ENCODE assay signal across 9 mouse cellular contexts in the genomic region with DNA sequence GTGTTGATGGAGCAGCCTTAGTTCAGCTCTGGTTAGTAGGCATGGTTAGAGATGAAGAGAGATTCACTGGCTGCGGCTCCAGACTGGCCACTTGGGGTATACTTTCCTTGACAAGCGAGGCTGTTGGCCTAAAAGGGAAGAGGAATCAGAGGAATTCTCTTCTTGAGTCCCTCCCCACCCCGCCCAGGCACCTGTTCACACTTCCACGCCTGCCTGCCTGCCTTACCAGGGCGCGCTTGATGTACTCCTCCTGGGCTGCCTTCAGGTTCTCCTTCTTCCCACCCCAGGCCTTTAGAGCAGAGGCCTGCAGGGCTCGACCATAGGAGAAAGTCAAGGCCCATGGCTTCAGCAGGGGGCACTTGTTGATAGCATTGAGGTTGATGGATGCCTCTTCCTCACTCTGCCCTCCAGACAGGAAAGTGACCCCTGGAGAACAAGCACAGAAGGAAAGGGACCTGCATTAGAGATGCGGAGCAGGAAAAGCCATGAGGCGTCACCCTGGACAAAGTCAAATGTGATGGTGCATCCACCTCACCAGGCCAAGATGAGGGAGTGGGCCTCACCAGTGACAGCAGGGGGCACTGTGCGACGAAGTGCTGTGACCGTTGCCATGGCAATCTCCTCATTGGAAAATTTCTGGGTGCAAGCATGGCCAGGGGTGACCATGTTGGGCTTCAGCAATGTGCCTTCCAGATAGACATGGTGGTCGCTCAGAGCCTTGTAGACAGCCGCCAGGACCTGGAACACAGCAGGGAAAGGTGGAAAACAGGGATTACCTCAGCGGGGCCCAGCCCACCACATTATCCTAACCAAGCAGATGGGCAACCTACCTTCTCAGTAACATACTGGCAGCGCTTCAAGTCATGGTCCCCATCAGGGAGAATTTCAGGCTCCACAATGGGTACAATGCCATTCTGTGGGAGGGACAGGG. TPM values are rescaled to one million over a fixed set of nuclear protein-coding genes. Genes with fewer than 3 reads are reported as not detected.
A peak's percentile ranks its signal among the peaks of the same experiment; 100 is the strongest.
DNase-seq lines count a peak whose midpoint lies in the region; ATAC-seq and TF ChIP-seq lines count a peak whose summit lies in the region.
"Had no signal": no experiment of that assay in that cellular context is flagged by ENCODE, and none has a peak within 500 bp of the region (broad histone marks: within the 10 kb centered on the region; RNA-seq: fewer than 3 reads in every experiment).

No protein-coding gene starts in this region.

- no peak overlapping the region for H3K27ac ChIP-seq in forebrain, embryonic 10.5 days
- no peak overlapping the region for H3K27ac ChIP-seq in forebrain, postnatal 0 days (ENCODE audit: low read depth, low read length)
- peak overlapping the region; percentile 100 for H3K27ac ChIP-seq in layer of hippocampus, adult 2 months
- H3K27ac ChIP-seq in liver, embryonic 14.5 days: no peak overlapping the region

- H3K9ac ChIP-seq in forebrain, postnatal 0 days: no peak overlapping the region
- no peak overlapping the region for H3K9ac ChIP-seq in liver, embryonic 14.5 days (replicated peaks)

- H3K4me2 ChIP-seq in forebrain, postnatal 0 days (ENCODE audit: low read depth): no peak overlapping the region
- no peak overlapping the region for H3K4me2 ChIP-seq in liver, embryonic 14.5 days (ENCODE audit: low read depth)

- H3K4me3 ChIP-seq in forebrain, embryonic 10.5 days: peak overlapping the region; percentile 91
- H3K4me3 ChIP-seq in forebrain, postnatal 0 days (ENCODE audit: low read depth, low read length): no peak overlapping the region
- H3K4me3 ChIP-seq in layer of hippocampus, adult 2 months: peak overlapping the region; percentile 72
- no peak overlapping the region for H3K4me3 ChIP-seq in liver, embryonic 14.5 days (ENCODE audit: insufficient read depth in 1 of 2, low read depth in 2 of 2, low read length in 2 of 2)

- H3K36me3 ChIP-seq in forebrain, embryonic 10.5 days (replicated peaks): peaks cover 51% of the 10 kb centered on the region
- H3K36me3 ChIP-seq in forebrain, postnatal 0 days (ENCODE audit: insufficient read depth): peaks cover 30% of the 10 kb centered on the region
- peaks cover 23% of the 10 kb centered on the region for H3K36me3 ChIP-seq in liver, embryonic 14.5 days (replicated peaks; ENCODE audit: control insufficient read depth, insufficient read depth, low read depth)

- no peaks in the 10 kb centered on the region for H3K9me3 ChIP-seq in forebrain, embryonic 10.5 days
- no peaks in the 10 kb centered on the region for H3K9me3 ChIP-seq in forebrain, postnatal 0 days (ENCODE audit: low read length)
- H3K9me3 ChIP-seq in liver, embryonic 14.5 days (ENCODE audit: control insufficient read depth, low read length): no peaks in the 10 kb centered on the region

- ATAC-seq in forebrain, postnatal 0 days: no peak
- ATAC-seq in liver, embryonic 14.5 days (ENCODE audit: insufficient read depth): no peak

- no peaks in the 10 kb centered on the region for H3K27me3 ChIP-seq in forebrain, embryonic 10.5 days (ENCODE audit: poor library complexity, severe bottlenecking)
- no peaks in the 10 kb centered on the region for H3K27me3 ChIP-seq in forebrain, postnatal 0 days (ENCODE audit: insufficient read depth, low read length)
- no peaks in the 10 kb centered on the region for H3K27me3 ChIP-seq in liver, embryonic 14.5 days (ENCODE audit: control insufficient read depth, insufficient read depth, low read length)

- TF ChIP-seq CTCF in forebrain, postnatal 0 days (IDR thresholded peaks at IDR 0.05; ENCODE audit: low read depth): no peak
- peak; percentile 63 for TF ChIP-seq CTCF in layer of hippocampus, adult 2 months (conservative IDR thresholded peaks at IDR 0.05)
- TF ChIP-seq CTCF in liver, embryonic 14.5 days (IDR thresholded peaks at IDR 0.05; ENCODE audit: low read depth): peak; percentile 53

- peaks cover 67% of the 10 kb centered on the region for H3K4me1 ChIP-seq in forebrain, embryonic 10.5 days
- peaks cover 11% of the 10 kb centered on the region for H3K4me1 ChIP-seq in forebrain, postnatal 0 days (ENCODE audit: insufficient read depth)
- peaks cover 24 to 34% of the 10 kb centered on the region in 2 experiments for H3K4me1 ChIP-seq in liver, embryonic 14.5 days (replicated peaks; ENCODE audit: control insufficient read depth in 2 of 2, insufficient read depth in 2 of 2, low read length in 1 of 2)

- no peak for DNase-seq in forebrain, embryonic 10.5 days (ENCODE audit: extremely low spot score, low spot score)
- no peak for DNase-seq in forebrain, postnatal 0 days
- no peak for DNase-seq in layer of hippocampus, adult 2 months (ENCODE audit: low spot score in 2 of 2)
- DNase-seq in layer of hippocampus, adult 8-10 months (ENCODE audit: low spot score in 2 of 2): no peak
- DNase-seq in ZHBTc4 (ENCODE audit: low read depth, low spot score): peak; percentile 53
- DNase-seq in liver, embryonic 14.5 days (ENCODE audit: low read depth in 3 of 3, low spot score in 3 of 3): no peak
- no peak for DNase-seq in adrenal gland, postnatal 25 days
- DNase-seq in adrenal gland, postnatal 14 days: no peak
- DNase-seq: gastrocnemius, postnatal 14 days had no signal

- WGBS in forebrain, embryonic 10.5 days: 81% methylated on average over 16 of the region's 16 CpGs
- WGBS in forebrain, postnatal 0 days: 83% methylated on average over 16 of the region's 16 CpGs
- WGBS in liver, embryonic 14.5 days (ENCODE audit: insufficient replicate concordance): 80% methylated on average over 16 of the region's 16 CpGs

- TF ChIP-seq EP300 in liver, embryonic 14.5 days (IDR thresholded peaks at IDR 0.05; ENCODE audit: low read depth): no peak

RNA-seq across cellular contexts. Expression of gene Fam57b, which starts 1.8 kb away (rescaled TPM):
- 2.6 and 2.9 TPM in 2 replicates for polyA plus RNA-seq in forebrain, embryonic 10.5 days (2016; fragmentation: Nextera tagmentation; extraction: Ambion mirVana)
- 33.2 and 34.4 TPM in 2 replicates for total RNA-seq in forebrain, postnatal 0 days (2014; rRNA removed)
- polyA plus RNA-seq in forebrain, postnatal 0 days (2015; fragmentation: Nextera tagmentation; extraction: Ambion mirVana): 39.0 and 42.6 TPM in 2 replicates
- 10 to 100 TPM; 73.8 to 74.7 TPM for total RNA-seq in layer of hippocampus, adult 2 months (2021)
- total RNA-seq in layer of hippocampus, adult 8-10 months (2022): 10 to 100 TPM; 57.3 to 67.6 (median 62.6) TPM
- 0.19 and 0.24 TPM in 2 replicates for polyA plus RNA-seq in liver, embryonic 14.5 days (2012; rRNA removed)
- polyA plus RNA-seq in liver, embryonic 14.5 days (2014; fragmentation: Nextera tagmentation; extraction: Ambion mirVana): not detected in 2 replicates
- 17.2 and 17.3 TPM in 2 replicates for total RNA-seq in adrenal gland, postnatal 25 days (2021)
- total RNA-seq in adrenal gland, postnatal 14 days (2021): 32.1 and 32.5 TPM in 2 replicates

RNA-seq across cellular contexts. Expression of gene Ppp4c, which starts 3.4 kb away (rescaled TPM):
- 413 and 423 TPM in 2 replicates for polyA plus RNA-seq in forebrain, embryonic 10.5 days (2016; fragmentation: Nextera tagmentation; extraction: Ambion mirVana)
- total RNA-seq in forebrain, postnatal 0 days (2014; rRNA removed): 114 and 119 TPM in 2 replicates
- 161 and 172 TPM in 2 replicates for polyA plus RNA-seq in forebrain, postnatal 0 days (2015; fragmentation: Nextera tagmentation; extraction: Ambion mirVana)
- 10 to 100 TPM; 50.2 to 54.9 TPM for total RNA-seq in layer of hippocampus, adult 2 months (2021)
- total RNA-seq in layer of hippocampus, adult 8-10 months (2022): 10 to 100 TPM; 49.5 to 55.7 (median 51.9) TPM
- polyA plus RNA-seq in liver, embryonic 14.5 days (2012; rRNA removed): 81.8 and 83.2 TPM in 2 replicates
- polyA plus RNA-seq in liver, embryonic 14.5 days (2014; fragmentation: Nextera tagmentation; extraction: Ambion mirVana): 105 and 117 TPM in 2 replicates
- total RNA-seq in adrenal gland, postnatal 25 days (2021): 91.5 and 101 TPM in 2 replicates
- total RNA-seq in adrenal gland, postnatal 14 days (2021): 94.7 and 109 TPM in 2 replicates

RNA-seq across cellular contexts. Expression of gene Tbx6, which starts 14.4 kb away (rescaled TPM):
- 0.32 and 0.61 TPM in 2 replicates for polyA plus RNA-seq in forebrain, embryonic 10.5 days (2016; fragmentation: Nextera tagmentation; extraction: Ambion mirVana)
- 0.31 and 0.38 TPM in 2 replicates for total RNA-seq in forebrain, postnatal 0 days (2014; rRNA removed)
- 0.10 and 0.11 TPM in 2 replicates for polyA plus RNA-seq in forebrain, postnatal 0 days (2015; fragmentation: Nextera tagmentation; extraction: Ambion mirVana)
- 1 to 10 TPM in 1 of 2 experiments, under 1 TPM in 1; 0.54 to 1.0 TPM for total RNA-seq in layer of hippocampus, adult 2 months (2021)
- 1 to 10 TPM in 3 of 4 experiments, under 1 TPM in 1; 0.43 to 1.5 (median 1.2) TPM for total RNA-seq in layer of hippocampus, adult 8-10 months (2022)
- polyA plus RNA-seq in liver, embryonic 14.5 days (2012; rRNA removed): 1.3 and 1.5 TPM in 2 replicates
- polyA plus RNA-seq in liver, embryonic 14.5 days (2014; fragmentation: Nextera tagmentation; extraction: Ambion mirVana): 0.43 and 0.47 TPM in 2 replicates
- 0.67 and 1.6 TPM in 2 replicates for total RNA-seq in adrenal gland, postnatal 25 days (2021)
- 1.2 and 1.5 TPM in 2 replicates for total RNA-seq in adrenal gland, postnatal 14 days (2021)

RNA-seq across cellular contexts. Expression of gene Ypel3, which starts 18.9 kb away (rescaled TPM):
- 28.9 and 35.0 TPM in 2 replicates for polyA plus RNA-seq in forebrain, embryonic 10.5 days (2016; fragmentation: Nextera tagmentation; extraction: Ambion mirVana)
- 162 and 237 TPM in 2 replicates for total RNA-seq in forebrain, postnatal 0 days (2014; rRNA removed)
- polyA plus RNA-seq in forebrain, postnatal 0 days (2015; fragmentation: Nextera tagmentation; extraction: Ambion mirVana): 223 and 250 TPM in 2 replicates
- 100 to 1,000 TPM; 283 to 289 TPM for total RNA-seq in layer of hippocampus, adult 2 months (2021)
- 100 to 1,000 TPM; 236 to 283 (median 255) TPM for total RNA-seq in layer of hippocampus, adult 8-10 months (2022)
- polyA plus RNA-seq in liver, embryonic 14.5 days (2012; rRNA removed): 69.9 and 74.2 TPM in 2 replicates
- polyA plus RNA-seq in liver, embryonic 14.5 days (2014; fragmentation: Nextera tagmentation; extraction: Ambion mirVana): 76.0 and 83.3 TPM in 2 replicates
- total RNA-seq in adrenal gland, postnatal 25 days (2021): 122 and 181 TPM in 2 replicates
- 129 and 173 TPM in 2 replicates for total RNA-seq in adrenal gland, postnatal 14 days (2021)

RNA-seq across cellular contexts. Expression of gene Gdpd3, which starts 29.5 kb away (rescaled TPM):
- polyA plus RNA-seq in forebrain, embryonic 10.5 days (2016; fragmentation: Nextera tagmentation; extraction: Ambion mirVana): 0.77 and 0.98 TPM in 2 replicates
- 1.2 and 2.5 TPM in 2 replicates for total RNA-seq in forebrain, postnatal 0 days (2014; rRNA removed)
- 0.93 and 0.97 TPM in 2 replicates for polyA plus RNA-seq in forebrain, postnatal 0 days (2015; fragmentation: Nextera tagmentation; extraction: Ambion mirVana)
- 1 to 10 TPM; 3.1 to 7.0 TPM for total RNA-seq in layer of hippocampus, adult 2 months (2021)
- 1 to 10 TPM; 4.4 to 7.9 (median 5.0) TPM for total RNA-seq in layer of hippocampus, adult 8-10 months (2022)
- polyA plus RNA-seq in liver, embryonic 14.5 days (2012; rRNA removed): 1.3 and 2.0 TPM in 2 replicates
- polyA plus RNA-seq in liver, embryonic 14.5 days (2014; fragmentation: Nextera tagmentation; extraction: Ambion mirVana): 0.27 and 0.59 TPM in 2 replicates
- total RNA-seq in adrenal gland, postnatal 25 days (2021): 6.5 and 7.5 TPM in 2 replicates
- 3.8 and 5.6 TPM in 2 replicates for total RNA-seq in adrenal gland, postnatal 14 days (2021)

Comparison
In these comparisons a context has a peak if more than half of its experiments do, and no peak if none do; other contexts are left out.
1. H3K4me3 ChIP-seq: peak in forebrain, embryonic 10.5 days (single experiment) and layer of hippocampus, adult 2 months (single experiment); none in forebrain, postnatal 0 days (single experiment) and liver, embryonic 14.5 days (0 of 2).